Mouse (Mus musculus) midbrain, embryonic 13.5 days (tissue): ENCODE data around the gene Nfia. TPM values are rescaled to one million over a fixed set of nuclear protein-coding genes. Genes with fewer than 3 reads are reported as not detected.

ENCODE experiments used
- ATAC-seq: fragments of 200-750 bp; cut with Nextera tagmentation; 2 replicates; pipeline ENCODE4 v1.8.0; 2017; ENCODE audit warnings: mild to moderate bottlenecking, moderate TSS enrichment, moderate library complexity
- H3K27ac ChIP-seq: fragments of 300-500 bp; sonication (generic); 2 replicates; pipeline ENCODE4 v1.5.1; 2015; ENCODE audit warnings: inconsistent platforms, mild to moderate bottlenecking, moderate library complexity
- H3K27me3 ChIP-seq: fragments of 300-500 bp; sonication (generic); 2 replicates; pipeline ENCODE4 v1.6.1; 2015; ENCODE audit warnings: mild to moderate bottlenecking, inconsistent platforms
- H3K36me3 ChIP-seq: fragments of 300-500 bp; sonication (generic); 2 replicates; pipeline ENCODE4 v1.6.1; 2015; ENCODE audit warnings: mild to moderate bottlenecking, inconsistent platforms
- H3K4me1 ChIP-seq: fragments of 300-500 bp; sonication (generic); replicated peaks from 2 replicates; pipeline ENCODE4 v1.6.1; 2015; ENCODE audit warnings: inconsistent platforms
- H3K4me2 ChIP-seq: fragments of 300-500 bp; sonication (generic); replicated peaks from 2 replicates; pipeline ENCODE4 v1.6.1; 2015; ENCODE audit warnings: moderate library complexity, mild to moderate bottlenecking, inconsistent platforms
- H3K4me3 ChIP-seq: fragments of 300-500 bp; sonication (generic); replicated peaks from 2 replicates; pipeline ENCODE4 v1.5.1; 2015; ENCODE audit warnings: mild to moderate bottlenecking, inconsistent platforms
- H3K9ac ChIP-seq: fragments of 300-500 bp; sonication (generic); replicated peaks from 2 replicates; pipeline ENCODE4 v1.6.1; 2015; ENCODE audit warnings: mild to moderate bottlenecking, inconsistent platforms
- H3K9me3 ChIP-seq: fragments of 300-500 bp; sonication (generic); 2 replicates; pipeline ENCODE4 v1.6.1; 2016; ENCODE audit warnings: mild to moderate bottlenecking, inconsistent platforms
- WGBS: fragments of 180-500 bp; shearing (Covaris S2); methylation state at CpG from one replicate; pipeline ENCODE4 v1.1.7; 2015; 5-methylcytosine and 5-hydroxymethylcytosine counted together
- polyA plus RNA-seq: library from polyadenylated mRNA; unstranded; fragments of >200 nt; fragmentation: Nextera tagmentation; extraction: Ambion mirVana; gene quantifications from 2 replicates; pipeline ENCODE4 v1.2.1, GENCODE M21; 2015

The Nfia gene
- polyA plus RNA-seq, 1 experiment from 2014 or later, result 36.2 TPM

GRCm38 (mm10) chr4:97777706-97778176, 5.2 kb downstream of the Nfia start, which contains the start of gene E130114P18Rik:
Gene E130114P18Rik, minus strand, starts transcription at chr4:97778078.
- Histone ChIP-seq H3K27ac (peak within 1 kb of the TSS; percentile 85), H3K9me3 (no peaks in the 10 kb centered on the region), H3K4me1 (peaks cover 45% of the 10 kb centered on the region), H3K4me3 (peak within 1 kb of the TSS; percentile 72), H3K36me3 (no peaks in the 10 kb centered on the region), H3K9ac (peak within 1 kb of the TSS; percentile 94), H3K27me3 (peaks cover 64% of the 10 kb centered on the region), H3K4me2 (peak within 1 kb of the TSS; percentile 88)
- ATAC-seq, result peak; percentile 80
- WGBS, result under 1% methylated on average over 37 of the region's 37 CpGs

DNA sequence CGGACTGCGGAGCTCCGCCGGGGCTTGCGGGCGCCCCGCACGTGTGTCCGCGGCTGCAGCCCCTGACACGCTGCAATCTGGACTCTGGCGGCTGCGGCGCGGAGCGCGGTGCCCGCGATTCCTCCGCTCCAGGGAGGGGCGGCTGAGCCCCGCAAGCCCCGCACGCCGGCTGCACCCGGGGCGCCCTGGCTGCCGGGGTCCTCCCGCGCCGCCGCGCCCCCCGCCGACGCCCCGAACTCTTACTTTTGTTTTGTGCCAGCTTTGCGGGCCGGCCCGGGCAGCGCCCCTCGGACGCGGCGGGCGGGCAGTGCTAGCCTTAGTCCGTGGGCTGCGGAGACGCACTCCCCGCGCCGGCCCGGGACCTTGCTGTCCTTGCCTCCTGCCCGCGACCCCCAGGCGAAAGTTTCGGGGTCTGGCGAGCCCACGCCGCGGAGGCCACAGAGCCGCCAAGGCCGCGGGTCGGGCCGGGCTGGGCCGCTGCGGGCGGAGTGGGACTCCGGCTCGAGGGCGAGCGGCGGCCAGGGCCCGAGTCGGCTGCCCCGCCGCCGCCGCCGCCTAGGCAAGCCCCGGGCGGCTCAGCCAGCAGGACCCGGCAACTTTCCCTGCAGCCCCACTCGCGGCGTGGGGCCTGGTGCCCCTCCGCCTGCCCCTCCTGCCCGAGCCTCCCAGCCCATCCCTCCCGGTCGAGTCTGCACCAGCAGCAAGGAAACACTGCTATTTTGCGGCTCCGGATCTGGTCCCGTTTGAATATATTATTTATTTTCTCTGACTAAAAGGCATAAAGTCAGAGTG, 5.9 kb downstream of the Nfia start:
- peak overlapping the region; percentile 85 for H3K27ac ChIP-seq
- H3K9ac ChIP-seq, result peak overlapping the region; percentile 94
- peaks cover 5% of the 10 kb centered on the region for H3K36me3 ChIP-seq
- WGBS, result under 1% methylated on average over 85 of the region's 94 CpGs
- ATAC-seq, result peak; percentile 29
- H3K4me1 ChIP-seq, result peaks cover 44% of the 10 kb centered on the region
- peak overlapping the region; percentile 72 for H3K4me3 ChIP-seq
- H3K4me2 ChIP-seq, result peak overlapping the region; percentile 88
- peaks cover 71% of the 10 kb centered on the region for H3K27me3 ChIP-seq
- H3K9me3 ChIP-seq, result no peaks in the 10 kb centered on the region

- H3K9me3 ChIP-seq, result no peaks in the 10 kb centered on the region
- peaks cover 36% of the 10 kb centered on the region for H3K4me1 ChIP-seq
- peak overlapping the region; percentile 88 for H3K4me2 ChIP-seq
- H3K27me3 ChIP-seq, result peaks cover 71% of the 10 kb centered on the region
- peak overlapping the region; percentile 72 for H3K4me3 ChIP-seq
- no peak for ATAC-seq
- H3K9ac ChIP-seq, result peak overlapping the region; percentile 94
- peaks cover 9% of the 10 kb centered on the region for H3K36me3 ChIP-seq
- 6% methylated on average over 18 of the region's 18 CpGs for WGBS
- peak overlapping the region; percentile 85 for H3K27ac ChIP-seq
Observed at GRCm38 (mm10) chr4:97779003-97779930, 6.7 kb downstream of the Nfia start.

- no peak for ATAC-seq
- Histone ChIP-seq H3K27ac (0 out of 2 replicates have a peak overlapping the region, but pooled peaks have one; percentile 7), H3K36me3 (peaks cover 9% of the 10 kb centered on the region), H3K4me3 (peak overlapping the region; percentile 72), H3K4me2 (peak overlapping the region; percentile 88), H3K27me3 (peaks cover 72% of the 10 kb centered on the region), H3K9me3 (no peaks in the 10 kb centered on the region), H3K4me1 (peaks cover 32% of the 10 kb centered on the region), H3K9ac (peak overlapping the region; percentile 24; the same call in 1 of the 2 replicates)
- WGBS, result 30% methylated on average over 7 of the region's 7 CpGs
Observed at GRCm38 (mm10) chr4:97780024-97780423, 7.5 kb downstream of the Nfia start.

DNA sequence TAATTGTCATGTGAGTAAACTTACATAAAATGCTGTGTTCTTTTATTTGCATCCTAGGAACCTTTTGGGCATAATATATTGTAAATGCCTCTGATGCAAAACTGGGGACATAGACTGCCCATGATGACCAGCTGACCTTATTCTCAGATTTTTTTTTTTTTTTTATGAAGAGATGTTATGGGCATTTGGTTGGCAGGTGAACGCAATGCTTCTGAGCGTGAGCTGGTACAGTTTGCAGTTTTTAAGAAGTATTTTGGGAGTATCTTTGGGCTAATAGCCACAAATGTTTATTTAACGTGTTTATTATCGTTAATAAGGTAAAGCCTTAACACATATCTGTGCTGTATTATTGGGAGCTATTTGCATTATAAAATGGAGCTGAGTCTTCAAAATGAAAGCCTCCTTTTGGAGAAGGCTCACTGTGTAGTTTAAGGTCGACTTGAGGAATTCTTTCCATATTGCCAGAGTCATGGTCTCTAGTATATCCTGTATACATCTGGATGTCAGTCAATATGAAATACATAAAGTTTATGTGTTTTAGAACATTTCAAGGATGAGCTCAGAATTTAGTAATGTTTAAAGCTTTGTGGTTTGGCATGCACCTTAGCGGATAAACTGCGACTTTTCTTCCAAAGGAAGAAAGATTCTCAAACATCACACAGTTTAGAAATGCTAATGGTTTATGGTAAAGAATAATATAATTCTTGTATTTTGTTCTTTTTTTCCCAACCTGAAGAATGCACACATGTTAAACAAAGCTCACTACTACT, 8.3 kb downstream of the Nfia start:
- Histone ChIP-seq H3K4me1 (peaks cover 24% of the 10 kb centered on the region), H3K9me3 (no peaks in the 10 kb centered on the region), H3K4me2 (peak overlapping the region; percentile 88), H3K9ac (no peak overlapping the region; the same call in 1 of the 2 replicates), H3K4me3 (peak overlapping the region; percentile 15), H3K27ac (no peak overlapping the region), H3K36me3 (peaks cover 9% of the 10 kb centered on the region), H3K27me3 (peaks cover 72% of the 10 kb centered on the region)
- WGBS, result 73% methylated on average over 7 of the region's 7 CpGs
- ATAC-seq, result no peak

DNA sequence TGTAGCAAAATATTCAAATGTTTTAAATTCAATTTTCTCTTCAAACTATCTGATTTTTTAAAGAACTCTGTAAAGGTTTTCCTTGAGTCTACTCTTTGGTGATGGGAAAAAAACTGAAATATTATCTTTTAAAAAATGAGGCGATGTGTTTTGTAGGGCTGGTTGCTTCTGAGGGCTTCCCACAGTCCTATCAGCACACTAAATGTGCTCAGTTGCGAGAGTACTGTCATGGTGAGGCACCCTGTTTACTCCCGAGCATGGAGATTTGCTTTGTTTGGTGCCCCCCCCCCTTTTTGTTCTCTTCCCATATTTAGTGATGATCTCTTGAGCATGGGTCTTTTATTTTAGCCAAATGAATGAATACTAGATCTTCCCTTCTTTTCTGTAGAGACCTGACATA, 9.5 kb downstream of the Nfia start:
- Histone ChIP-seq H3K9ac (no peak overlapping the region), H3K4me2 (no peak overlapping the region), H3K4me3 (no peak overlapping the region), H3K27ac (no peak overlapping the region), H3K27me3 (peaks cover 67% of the 10 kb centered on the region), H3K9me3 (no peaks in the 10 kb centered on the region), H3K36me3 (peaks cover 9% of the 10 kb centered on the region), H3K4me1 (peaks cover 15% of the 10 kb centered on the region; the same call in 1 of the 2 replicates)
- WGBS, result 83% methylated on average over 3 of the region's 3 CpGs
- no peak for ATAC-seq

DNA sequence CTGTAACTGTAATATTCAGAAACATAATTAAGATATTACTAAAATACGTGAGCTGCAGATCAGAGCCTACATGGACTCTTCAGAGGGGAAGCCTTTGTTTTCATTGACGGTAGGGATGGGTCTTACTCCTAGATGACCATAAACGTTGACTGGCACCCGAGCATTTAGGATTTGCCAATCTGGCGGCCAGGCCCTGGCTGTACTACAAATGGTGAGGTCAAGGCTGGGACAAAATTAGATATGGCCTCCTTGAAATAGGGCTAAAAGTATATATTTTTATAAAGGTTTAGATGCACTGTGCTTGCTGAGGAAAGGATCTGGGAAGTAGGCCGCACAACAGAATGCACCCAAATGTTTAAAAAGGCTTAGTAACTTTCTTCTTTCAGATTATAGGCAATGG, 10.0 kb downstream of the Nfia start:
- ATAC-seq, result no peak
- no peak overlapping the region for H3K4me3 ChIP-seq
- no peak overlapping the region for H3K9ac ChIP-seq
- H3K27me3 ChIP-seq, result peaks cover 70% of the 10 kb centered on the region
- H3K36me3 ChIP-seq, result peaks cover 9% of the 10 kb centered on the region
- H3K9me3 ChIP-seq, result no peaks in the 10 kb centered on the region
- H3K27ac ChIP-seq, result no peak overlapping the region
- 89% methylated on average over 6 of the region's 6 CpGs for WGBS
- H3K4me2 ChIP-seq, result no peak overlapping the region
- H3K4me1 ChIP-seq, result peaks cover 19% of the 10 kb centered on the region

DNA sequence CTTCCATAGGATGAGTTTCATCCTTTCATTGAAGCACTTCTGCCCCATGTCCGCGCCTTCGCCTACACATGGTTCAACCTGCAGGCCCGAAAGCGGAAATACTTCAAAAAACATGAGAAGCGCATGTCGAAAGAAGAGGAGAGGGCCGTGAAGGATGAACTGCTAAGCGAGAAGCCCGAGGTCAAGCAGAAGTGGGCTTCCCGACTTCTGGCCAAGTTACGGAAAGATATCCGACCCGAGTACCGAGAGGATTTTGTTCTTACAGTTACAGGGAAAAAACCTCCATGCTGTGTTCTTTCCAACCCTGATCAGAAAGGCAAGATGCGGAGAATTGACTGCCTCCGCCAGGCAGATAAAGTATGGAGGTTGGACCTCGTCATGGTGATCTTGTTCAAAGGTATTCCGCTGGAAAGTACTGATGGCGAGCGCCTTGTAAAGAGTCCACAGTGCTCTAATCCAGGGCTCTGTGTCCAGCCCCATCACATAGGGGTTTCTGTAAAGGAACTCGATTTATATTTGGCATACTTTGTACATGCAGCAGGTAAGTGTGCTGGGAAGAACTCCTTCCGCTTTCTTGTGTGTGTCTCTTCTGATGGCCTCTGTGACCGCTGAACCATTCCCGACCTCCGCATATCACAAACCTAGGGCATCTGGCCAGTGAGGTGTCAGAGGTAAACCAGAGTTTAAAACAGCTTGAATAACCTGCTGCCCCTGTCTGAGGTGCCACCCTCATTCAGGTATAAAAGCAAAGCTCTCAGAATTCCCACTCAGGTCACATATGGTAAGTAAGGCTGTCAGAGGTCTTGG, 10.7 kb downstream of the Nfia start:
- 94% methylated on average over 26 of the region's 26 CpGs for WGBS
- H3K36me3 ChIP-seq, result peaks cover 9% of the 10 kb centered on the region
- H3K27me3 ChIP-seq, result peaks cover 66% of the 10 kb centered on the region
- no peaks in the 10 kb centered on the region for H3K9me3 ChIP-seq
- H3K27ac ChIP-seq, result no peak overlapping the region
- no peak overlapping the region for H3K4me3 ChIP-seq
- H3K9ac ChIP-seq, result no peak overlapping the region
- no peak for ATAC-seq
- no peak overlapping the region for H3K4me2 ChIP-seq
- peaks cover 17% of the 10 kb centered on the region for H3K4me1 ChIP-seq

- no peak for ATAC-seq
- Histone ChIP-seq H3K4me3 (no peak overlapping the region), H3K4me1 (peaks cover 19% of the 10 kb centered on the region), H3K9ac (no peak overlapping the region), H3K4me2 (no peak overlapping the region), H3K27me3 (peaks cover 69% of the 10 kb centered on the region), H3K36me3 (peaks cover 9% of the 10 kb centered on the region), H3K9me3 (no peaks in the 10 kb centered on the region), H3K27ac (no peak overlapping the region)
- 83% methylated on average over 11 of the region's 11 CpGs for WGBS
Observed at GRCm38 (mm10) chr4:97784236-97784635, 11.7 kb downstream of the Nfia start.

- WGBS, result 80% methylated on average over 8 of the region's 8 CpGs
- Histone ChIP-seq H3K4me2 (no peak overlapping the region), H3K27me3 (peaks cover 69% of the 10 kb centered on the region), H3K9ac (no peak overlapping the region), H3K9me3 (no peaks in the 10 kb centered on the region), H3K27ac (no peak overlapping the region), H3K36me3 (peaks cover 9% of the 10 kb centered on the region), H3K4me1 (peaks cover 21% of the 10 kb centered on the region), H3K4me3 (no peak overlapping the region)
- ATAC-seq, result no peak
Observed at GRCm38 (mm10) chr4:97785547-97786271, 13.2 kb downstream of the Nfia start.
